Mouse (Mus musculus) heart, adult 8-10 months (tissue): ENCODE results near the gene Fads6. TPM values are rescaled to one million over a fixed set of nuclear protein-coding genes. Genes with fewer than 3 reads are reported as not detected.

Source experiments
- DNase-seq: peaks from one replicate; pipeline ENCODE4 v3.0.0; 2022; ENCODE audit warnings: low spot score
- total RNA-seq, 4 experiments: library from RNA; stranded (reverse); gene quantifications; 2 replicates each; pipeline ENCODE4 v1.2.4; 2022

The Fads6 gene
- total RNA-seq, 4 experiments from 2014 or later, result 2.0 to 3.5 (median 2.3) TPM

GRCm38 (mm10) chr11:115300745-115301144 is 3.3 kb upstream of the Fads6 start:
- DNase-seq, result no peak

- no peak for DNase-seq
Observed at GRCm38 (mm10) chr11:115298160-115298559, 697 bp upstream of the Fads6 start.

GRCm38 (mm10) chr11:115296471-115297210 is 822 bp downstream of the Fads6 start:
- DNase-seq, result no peak

GRCm38 (mm10) chr11:115295939-115296338 is 1.5 kb downstream of the Fads6 start:
- no peak for DNase-seq

GRCm38 (mm10) chr11:115292631-115293375 is 4.7 kb downstream of the Fads6 start:
- no peak for DNase-seq

GRCm38 (mm10) chr11:115291503-115291902 is 6.0 kb downstream of the Fads6 start:
- no peak for DNase-seq

GRCm38 (mm10) chr11:115290919-115291318 is 6.5 kb downstream of the Fads6 start:
- DNase-seq, result peak; percentile 87

GRCm38 (mm10) chr11:115290314-115290713 is 7.1 kb downstream of the Fads6 start:
- no peak for DNase-seq

GRCm38 (mm10) chr11:115289885-115290284 is 7.6 kb downstream of the Fads6 start:
- DNase-seq, result no peak

- no peak for DNase-seq
Observed at GRCm38 (mm10) chr11:115288305-115288704, 9.2 kb downstream of the Fads6 start.

- DNase-seq, result no peak
Observed at GRCm38 (mm10) chr11:115287386-115287785, 10.1 kb downstream of the Fads6 start.

- DNase-seq, result no peak
Observed at GRCm38 (mm10) chr11:115286201-115286993, 11.1 kb downstream of the Fads6 start.

- DNase-seq, result no peak
Observed at GRCm38 (mm10) chr11:115285282-115285681, 12.2 kb downstream of the Fads6 start.

GRCm38 (mm10) chr11:115283891-115284620 is 13.4 kb downstream of the Fads6 start:
- no peak for DNase-seq

GRCm38 (mm10) chr11:115283486-115283765 is 14.0 kb downstream of the Fads6 start:
- DNase-seq, result no peak

GRCm38 (mm10) chr11:115282723-115283485 is 14.6 kb downstream of the Fads6 start:
- no peak for DNase-seq

- no peak for DNase-seq
Observed at GRCm38 (mm10) chr11:115282295-115282694, 15.2 kb downstream of the Fads6 start.

- no peak for DNase-seq
Observed at GRCm38 (mm10) chr11:115279726-115280125, 17.7 kb downstream of the Fads6 start.

- no peak for DNase-seq
Observed at GRCm38 (mm10) chr11:115278176-115278575, 19.3 kb downstream of the Fads6 start.

GRCm38 (mm10) chr11:115277604-115277975 is 19.9 kb downstream of the Fads6 start:
- DNase-seq, result no peak
